Mouse (Mus musculus): ENCODE results near the gene Acox3.
"Not testable (repeated sequence)": the region's sequence is repeated elsewhere in the genome, so short reads cannot be mapped to it uniquely, and the experiment has no call there.

Acox3 gene

GRCm38 (mm10) chr5:35578411-35578810, 4.4 kb upstream of the Acox3 start:
- DNase-seq: no peak

- no peak for DNase-seq
Observed at GRCm38 (mm10) chr5:35579247-35579893, 3.5 kb upstream of the Acox3 start.

GRCm38 (mm10) chr5:35580156-35580922, 2.5 kb upstream of the Acox3 start:
- no peak for DNase-seq

GRCm38 (mm10) chr5:35583221-35583783, 462 bp downstream of the Acox3 start:
- DNase-seq: no peak

- DNase-seq: not testable (repeated sequence)
Observed at GRCm38 (mm10) chr5:35584259-35584658, 1.4 kb downstream of the Acox3 start.

- no peak for DNase-seq
Observed at GRCm38 (mm10) chr5:35591497-35591896, 8.7 kb downstream of the Acox3 start.

- no peak for DNase-seq
Observed at GRCm38 (mm10) chr5:35592081-35592736, 9.4 kb downstream of the Acox3 start.

GRCm38 (mm10) chr5:35592824-35593223, 10.0 kb downstream of the Acox3 start:
- no peak for DNase-seq

GRCm38 (mm10) chr5:35593272-35593671, 10.4 kb downstream of the Acox3 start:
- DNase-seq: no peak

GRCm38 (mm10) chr5:35594768-35595167, 11.9 kb downstream of the Acox3 start:
- DNase-seq: no peak

GRCm38 (mm10) chr5:35595706-35596105, 12.9 kb downstream of the Acox3 start:
- peak; percentile 49 to 59 for DNase-seq

GRCm38 (mm10) chr5:35596169-35597160, 13.6 kb downstream of the Acox3 start:
- DNase-seq: no peak

- DNase-seq: no peak
Observed at GRCm38 (mm10) chr5:35600233-35600632, 17.4 kb downstream of the Acox3 start.

GRCm38 (mm10) chr5:35601526-35601925, 18.7 kb downstream of the Acox3 start:
- DNase-seq: no peak

GRCm38 (mm10) chr5:35605355-35605754, 22.5 kb downstream of the Acox3 start:
- no peak for DNase-seq

GRCm38 (mm10) chr5:35606800-35607199, 24.0 kb downstream of the Acox3 start:
- DNase-seq: no peak

GRCm38 (mm10) chr5:35607784-35608183, 24.9 kb downstream of the Acox3 start:
- no peak for DNase-seq

GRCm38 (mm10) chr5:35608559-35608958, 25.7 kb downstream of the Acox3 start:
- no peak for DNase-seq

GRCm38 (mm10) chr5:35609381-35609780, 26.5 kb downstream of the Acox3 start:
- DNase-seq: no peak

GRCm38 (mm10) chr5:35609971-35610370, 27.1 kb downstream of the Acox3 start:
- DNase-seq: no peak

- no peak for DNase-seq
Observed at GRCm38 (mm10) chr5:35610381-35610780, 27.5 kb downstream of the Acox3 start.

GRCm38 (mm10) chr5:35611170-35611569, 28.3 kb downstream of the Acox3 start:
- DNase-seq: no peak

Data from thymus, postnatal 36 days (tissue).